17 mouse cellular contexts compared by ENCODE assay signal in the genomic region with DNA sequence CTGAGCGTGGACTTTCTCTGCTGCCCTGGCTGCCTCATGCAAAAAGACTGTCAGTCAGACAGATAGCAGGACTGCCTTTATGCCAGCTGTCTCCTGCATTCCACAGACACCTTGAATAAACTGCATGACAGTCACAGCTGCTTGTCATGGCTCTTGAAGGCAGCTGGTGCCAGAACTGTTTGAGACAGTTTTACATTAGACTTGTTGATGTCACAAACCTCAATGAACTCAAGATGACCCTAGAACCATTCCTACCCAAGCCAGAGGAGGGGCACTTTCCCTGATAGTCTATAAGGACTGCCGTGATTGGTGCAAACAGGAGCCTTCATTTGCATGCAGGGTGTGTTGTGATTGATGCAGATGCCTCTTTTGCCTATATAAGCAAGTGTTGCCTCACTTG. TPM values are rescaled to one million over a fixed set of nuclear protein-coding genes. Genes with fewer than 3 reads are reported as not detected.
DNase-seq lines count a peak whose midpoint lies in the region; ATAC-seq and TF ChIP-seq lines count a peak whose summit lies in the region.
"Had no signal": no experiment of that assay in that cellular context is flagged by ENCODE, and none has a peak within 500 bp of the region (broad histone marks: within the 10 kb centered on the region; RNA-seq: fewer than 3 reads in every experiment).

No protein-coding gene starts in this region.

- DNase-seq in heart, postnatal 36 days: no peak
- peak; percentile 32 for DNase-seq in 416B (ENCODE audit: low read depth)
- peak; percentile 9 for DNase-seq in MEL (ENCODE audit: low read depth, low spot score)
- DNase-seq in layer of hippocampus, adult 9-10 months (ENCODE audit: low spot score): no peak
- DNase-seq in right cerebral cortex, adult 2 months (ENCODE audit: low spot score in 2 of 2): no peak
- DNase-seq: cerebellum, adult 9-10 months; left cerebral cortex, postnatal 4 days; lung, embryonic 14.5 days had no signal

- no peak for TF ChIP-seq POLR2A in MEL (IDR thresholded peaks at IDR 0.05; ENCODE audit: control insufficient read depth in 1 of 2, insufficient read depth in 1 of 2, low read depth in 1 of 2, low read length in 2 of 2, poor library complexity in 1 of 2)

- H3K4me1 ChIP-seq in heart, embryonic 15.5 days (replicated peaks): peaks cover 17% of the 10 kb centered on the region
- no peaks in the 10 kb centered on the region for H3K4me1 ChIP-seq in MEL (ENCODE audit: control insufficient read depth in 1 of 2, insufficient read depth in 2 of 2, low read length in 2 of 2)
- 0 out of 2 replicates have a peak, but pooled peaks cover 8% of the 10 kb centered on the region for H3K4me1 ChIP-seq in limb, embryonic 13.5 days
- H3K4me1 ChIP-seq: hindbrain, embryonic 13.5 days; midbrain, embryonic 12.5 days had no signal

- no peaks in the 10 kb centered on the region for H3K36me3 ChIP-seq in heart, embryonic 15.5 days
- H3K36me3 ChIP-seq in MEL (ENCODE audit: control insufficient read depth in 1 of 2, insufficient read depth in 2 of 2, low read length in 2 of 2): no peaks in the 10 kb centered on the region
- H3K36me3 ChIP-seq in limb, embryonic 13.5 days: no peaks in the 10 kb centered on the region
- H3K36me3 ChIP-seq: forebrain, embryonic 15.5 days; hindbrain, embryonic 13.5 days; midbrain, embryonic 12.5 days had no signal

- H3K4me3 ChIP-seq in heart, embryonic 15.5 days: no peak overlapping the region
- no peak overlapping the region for H3K4me3 ChIP-seq in MEL (ENCODE audit: control insufficient read depth in 1 of 2, insufficient read depth in 1 of 2, low read depth in 2 of 2, low read length in 2 of 2)
- no peak overlapping the region for H3K4me3 ChIP-seq in limb, embryonic 13.5 days
- H3K4me3 ChIP-seq: forebrain, embryonic 15.5 days; hindbrain, embryonic 13.5 days; midbrain, embryonic 12.5 days had no signal

- no peak overlapping the region for H3K4me2 ChIP-seq in heart, embryonic 15.5 days
- no peak overlapping the region for H3K4me2 ChIP-seq in limb, embryonic 13.5 days (replicated peaks)
- H3K4me2 ChIP-seq: forebrain, embryonic 15.5 days; hindbrain, embryonic 13.5 days; lung, embryonic 14.5 days; midbrain, embryonic 12.5 days had no signal

- intact Hi-C loops in heart, postnatal 36 days (cut with DNase I): no loop called here

- ATAC-seq in heart, embryonic 15.5 days (replicated peaks; ENCODE audit: insufficient number of reproducible peaks, insufficient read depth, low FRiP score, low read depth): no peak
- ATAC-seq in limb, embryonic 13.5 days (ENCODE audit: low FRiP score, low read depth): peak; percentile 78
- ATAC-seq: CD4-positive, CD25-positive, alpha-beta regulatory T cell, adult 4 months; forebrain, embryonic 15.5 days; intestine, embryonic 16.5 days had no signal

- TF ChIP-seq CTCF in MEL (IDR thresholded peaks at IDR 0.05 in 2 of 3, conservative IDR thresholded peaks at IDR 0.05 in 1 of 3; ENCODE audit: control insufficient read depth in 1 of 3, insufficient read depth in 1 of 3, low read depth in 2 of 3, low read length in 3 of 3, poor library complexity in 1 of 3, severe bottlenecking in 1 of 3): no peak

- H3K9me3 ChIP-seq in heart, embryonic 15.5 days (replicated peaks): no peaks in the 10 kb centered on the region
- H3K9me3 ChIP-seq in MEL (replicated peaks; ENCODE audit: insufficient read depth, low read length): no peaks in the 10 kb centered on the region
- no peaks in the 10 kb centered on the region for H3K9me3 ChIP-seq in limb, embryonic 13.5 days
- H3K9me3 ChIP-seq: forebrain, embryonic 15.5 days; hindbrain, embryonic 13.5 days; midbrain, embryonic 12.5 days had no signal

- H3K79me2 ChIP-seq in MEL (ENCODE audit: control insufficient read depth, insufficient read depth, low read length, poor library complexity): no peaks in the 10 kb centered on the region

- H3K9ac ChIP-seq in heart, embryonic 15.5 days: no peak overlapping the region
- H3K9ac ChIP-seq in MEL (ENCODE audit: control insufficient read depth, low read depth, low read length, poor library complexity, severe bottlenecking): no peak overlapping the region
- H3K9ac ChIP-seq in limb, embryonic 13.5 days: no peak overlapping the region
- H3K9ac ChIP-seq: forebrain, embryonic 15.5 days; hindbrain, embryonic 13.5 days; lung, embryonic 14.5 days; midbrain, embryonic 12.5 days had no signal

- no peaks in the 10 kb centered on the region for H3K27me3 ChIP-seq in heart, embryonic 15.5 days
- peaks cover 0 to 2% of the 10 kb centered on the region in 2 experiments; a peak in 1 of 4 replicates for H3K27me3 ChIP-seq in MEL (ENCODE audit: control insufficient read depth in 1 of 2, insufficient read depth in 2 of 2, low read length in 2 of 2)
- H3K27me3 ChIP-seq in limb, embryonic 13.5 days: no peaks in the 10 kb centered on the region
- H3K27me3 ChIP-seq: forebrain, embryonic 15.5 days; hindbrain, embryonic 13.5 days; midbrain, embryonic 12.5 days had no signal

- peak overlapping the region; percentile 17; the same call in 1 of the 2 replicates for H3K27ac ChIP-seq in heart, embryonic 15.5 days
- H3K27ac ChIP-seq in MEL (ENCODE audit: control insufficient read depth, low read depth, low read length): no peak overlapping the region
- H3K27ac ChIP-seq in limb, embryonic 13.5 days: no peak overlapping the region
- H3K27ac ChIP-seq: forebrain, embryonic 15.5 days; hindbrain, embryonic 13.5 days; macrophage; midbrain, embryonic 12.5 days had no signal

- no peak for TF ChIP-seq RAD21 in MEL (IDR thresholded peaks at IDR 0.05; ENCODE audit: low read depth, low read length)

- TF ChIP-seq EP300 in MEL (IDR thresholded peaks at IDR 0.05; ENCODE audit: low read depth in 1 of 2, low read length in 2 of 2): no peak

- 50% methylated on average over 2 of the region's 2 CpGs for WGBS in heart, embryonic 15.5 days
- WGBS in limb, embryonic 13.5 days: 61% methylated on average over 2 of the region's 2 CpGs

TF ChIP-seq in MEL, 35 proteins besides CTCF, POLR2A, EP300 and RAD21:
- TF ChIP-seq USF1 (IDR thresholded peaks at IDR 0.05; ENCODE audit: low read depth, low read length) (no peak), BHLHE40 (IDR thresholded peaks at IDR 0.05; ENCODE audit: borderline replicate concordance, low read depth, low read length) (no peak), MAFK (IDR thresholded peaks at IDR 0.05; ENCODE audit: borderline replicate concordance, low read depth, low read length) (no peak), TBP (IDR thresholded peaks at IDR 0.05; ENCODE audit: low read depth, low read length) (no peak), JUND (IDR thresholded peaks at IDR 0.05; ENCODE audit: low read depth, low read length) (no peak)
TF ChIP-seq in MEL: peak in this region for 0.

RNA-seq across cellular contexts. Expression of gene Ppl, which starts 18.6 kb away (rescaled TPM):
- polyA plus RNA-seq in heart, embryonic 15.5 days (2015; fragmentation: Nextera tagmentation; extraction: Ambion mirVana): 1.3 and 2.3 TPM in 2 replicates
- total RNA-seq in heart, postnatal 36 days (2021): 1 to 10 TPM; 4.9 to 6.7 TPM
- total RNA-seq in MEL (2012; rRNA removed): not detected in 2 replicates
- under 1 TPM in 1 of 2 experiments, not detected in 1; 0.01 TPM for polyA plus RNA-seq in MEL (2012; ENCODE audit: insufficient read depth in 1 of 2, insufficient read length in 2 of 2, low read depth in 1 of 2, low replicate concordance in 2 of 2, missing spikeins in 1 of 2)
- polyA plus RNA-seq in limb, embryonic 13.5 days (2015; fragmentation: Nextera tagmentation; extraction: Ambion mirVana): 5.5 and 5.8 TPM in 2 replicates
- total RNA-seq: granulocyte monocyte progenitor cell, adult 5-6 weeks had no signal
- polyA plus RNA-seq: macrophage had no signal

RNA-seq across cellular contexts. Expression of gene Sec14l5, which starts 33.3 kb away (rescaled TPM):
- polyA plus RNA-seq in heart, embryonic 15.5 days (2015; fragmentation: Nextera tagmentation; extraction: Ambion mirVana): 0.06 and 0.08 TPM in 2 replicates
- under 1 TPM; 0.51 to 0.78 TPM for total RNA-seq in heart, postnatal 36 days (2021)
- total RNA-seq in MEL (2012; rRNA removed): not detected in 2 replicates
- under 1 TPM in 1 of 2 experiments, not detected in 1; 0.03 TPM for polyA plus RNA-seq in MEL (2012; ENCODE audit: insufficient read depth in 1 of 2, insufficient read length in 2 of 2, low read depth in 1 of 2, low replicate concordance in 2 of 2, missing spikeins in 1 of 2)
- 0.06 and 0.10 TPM in 2 replicates for polyA plus RNA-seq in limb, embryonic 13.5 days (2015; fragmentation: Nextera tagmentation; extraction: Ambion mirVana)
- total RNA-seq: granulocyte monocyte progenitor cell, adult 5-6 weeks had no signal
- polyA plus RNA-seq: CD4-positive, CD25-positive, alpha-beta regulatory T cell, adult 4 months; intestine, embryonic 16.5 days; macrophage had no signal

Comparison
In these comparisons a context has a peak if more than half of its experiments do, and no peak if none do; other contexts are left out.
1. DNase-seq: peak in 416B (single experiment) and MEL (single experiment); none in heart, postnatal 36 days (0 of 2), layer of hippocampus, adult 9-10 months (single experiment) and right cerebral cortex, adult 2 months (0 of 2).